Mouse (Mus musculus) activated CD4-positive, CD25-positive, alpha-beta regulatory T cell (primary cell): ENCODE results near the gene Blmh. TPM values are rescaled to one million over a fixed set of nuclear protein-coding genes. Genes with fewer than 3 reads are reported as not detected.

Experiments used
- polyA plus RNA-seq, 2 experiments: library from polyadenylated mRNA; unstranded; fragments of 100-300 nt; shearing (Covaris generic); gene quantifications; one replicate each; pipeline ENCODE4 v1.2.1; 2017

Gene Blmh
- polyA plus RNA-seq: 10 to 100 TPM; 83.4 to 84.1 TPM

DNA sequence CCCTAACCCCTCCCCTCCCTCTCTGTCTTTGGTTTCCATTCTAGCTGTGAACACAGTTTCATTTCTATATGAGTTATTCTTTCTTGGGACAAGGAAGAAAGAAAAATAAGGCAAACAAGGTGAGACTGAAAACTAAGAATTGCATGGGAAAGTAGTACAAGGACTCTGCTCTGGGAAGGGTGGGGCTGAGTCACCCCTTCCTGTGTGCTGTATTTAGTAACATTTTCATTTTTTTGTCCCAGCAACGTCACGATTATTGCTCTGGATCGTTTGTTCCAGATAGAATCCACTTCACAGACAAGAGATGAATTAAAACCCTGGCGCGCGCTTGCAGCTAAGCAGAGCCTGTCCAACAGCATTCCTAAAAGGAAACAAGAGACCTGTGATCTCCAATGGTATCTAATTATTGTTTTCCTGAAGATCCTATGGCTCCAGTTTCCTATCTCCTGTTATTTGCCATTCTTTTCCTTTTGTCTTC is at the start of gene Blmh:
Gene Blmh (plus strand): TSS at position 51 of the 478 bp plus-strand sequence.

GRCm38 (mm10) chr11:76901579-76902361 is 22.8 kb upstream of the Blmh start, which contains the start of gene Tmigd1:
Tmigd1 (plus strand) TSS chr11:76902159.

GRCm38 (mm10) chr11:76997916-76998704 is 73.5 kb downstream of the Blmh start, which contains the start of gene Slc6a4:
Slc6a4 (plus strand) TSS chr11:76998603.

Other genes with a start within 250 kb of the Blmh start
- gene Trarg1, start 245.0 kb upstream of the Blmh start, polyA plus RNA-seq: not detected
- gene Gosr1, start 161.2 kb upstream of the Blmh start, polyA plus RNA-seq: 10 to 100 TPM; 45.8 to 46.6 TPM
- 10 to 100 TPM in 1 of 2 experiments, 1 to 10 TPM in 1; 5.8 to 15.0 TPM for gene Cpd, start 77.8 kb upstream of the Blmh start, polyA plus RNA-seq
- gene Tmigd1, start 22.6 kb upstream of the Blmh start, polyA plus RNA-seq: under 1 TPM in 1 of 2 experiments, not detected in 1; 0.77 TPM
- under 1 TPM; 0.20 to 0.21 TPM for gene Slc6a4, start 73.8 kb downstream of the Blmh start, polyA plus RNA-seq
- gene Nsrp1, start 153.6 kb downstream of the Blmh start, polyA plus RNA-seq: 10 to 100 TPM; 43.5 to 50.5 TPM